Mouse (Mus musculus) layer of hippocampus, postnatal 25 days (tissue): ENCODE measurements at regions not wholly inside any gene's neighbourhood (a gene's known extent, or its start where the extent isn't known, plus 50 kb on each side); places are given as distances from the start of the nearest gene placed in this dataset.

ENCODE experiments used
- DNase-seq, 2 experiments: peaks; one replicate each; pipeline ENCODE4 v3.0.0; 2022; ENCODE audit warnings: mixed read lengths in 2 of 2, low spot score in 1 of 2; ENCODE audit errors: extremely low spot score in 1 of 2

DNA sequence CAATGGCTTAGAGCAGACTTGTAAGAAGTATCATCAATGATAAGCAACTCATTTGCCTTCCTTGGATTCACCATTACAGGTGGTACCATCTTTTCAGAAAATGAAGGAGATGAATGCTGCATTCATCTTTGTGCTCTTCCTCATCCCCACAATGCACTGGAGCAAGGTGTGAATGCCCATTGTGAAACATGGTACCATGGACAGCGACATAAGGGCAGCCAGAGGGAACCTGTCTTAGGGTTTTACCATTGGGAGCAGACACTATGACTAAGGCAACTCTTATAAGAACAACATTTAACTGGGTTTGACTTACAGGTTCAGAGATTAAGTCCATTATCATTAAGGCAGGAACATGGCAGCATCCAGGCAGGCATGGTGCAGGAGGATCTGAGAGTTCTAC is 60.1 kb upstream of the Kcnj6 start:
- DNase-seq, result no peak

DNA sequence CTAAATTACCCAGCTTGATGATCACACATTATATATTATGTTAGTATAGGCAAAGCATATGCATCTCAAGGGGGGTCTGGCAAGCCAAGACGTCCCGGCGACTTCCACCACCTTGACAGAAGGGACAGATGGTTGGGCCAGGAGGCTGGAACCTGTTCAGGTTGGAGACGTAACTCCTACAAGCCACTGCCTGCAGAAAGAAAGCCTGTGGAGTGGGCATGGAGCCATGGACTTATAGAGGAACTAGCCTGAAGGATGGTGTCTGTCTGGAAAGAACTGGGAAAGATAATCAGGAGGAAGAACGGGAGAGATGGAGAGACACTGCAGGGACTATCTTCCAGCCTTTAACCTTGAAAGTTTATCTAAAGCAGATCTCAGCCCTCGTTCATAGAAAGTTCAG is 66.9 kb upstream of the Kcnj6 start:
- no peak for DNase-seq

DNA sequence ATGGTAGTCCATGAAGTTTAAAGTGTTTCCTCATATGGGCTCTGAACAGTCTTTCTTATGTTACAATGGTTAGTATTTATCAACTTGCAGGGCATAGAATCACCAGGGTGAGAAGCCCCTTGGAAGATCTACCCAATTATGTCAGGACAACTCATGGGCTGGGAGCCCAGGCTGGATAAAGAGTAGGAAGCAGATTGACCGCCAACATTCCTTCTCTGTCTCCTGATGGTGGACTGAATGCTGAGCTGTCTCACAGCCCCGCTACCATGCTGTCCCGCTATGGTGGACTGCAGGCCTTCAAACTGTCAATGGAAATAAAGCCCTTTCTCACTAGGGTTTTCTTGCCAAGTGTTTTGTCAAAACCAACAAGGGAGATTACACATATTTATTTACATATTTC is 69.2 kb upstream of the Kcnj6 start:
- no peak for DNase-seq

DNA sequence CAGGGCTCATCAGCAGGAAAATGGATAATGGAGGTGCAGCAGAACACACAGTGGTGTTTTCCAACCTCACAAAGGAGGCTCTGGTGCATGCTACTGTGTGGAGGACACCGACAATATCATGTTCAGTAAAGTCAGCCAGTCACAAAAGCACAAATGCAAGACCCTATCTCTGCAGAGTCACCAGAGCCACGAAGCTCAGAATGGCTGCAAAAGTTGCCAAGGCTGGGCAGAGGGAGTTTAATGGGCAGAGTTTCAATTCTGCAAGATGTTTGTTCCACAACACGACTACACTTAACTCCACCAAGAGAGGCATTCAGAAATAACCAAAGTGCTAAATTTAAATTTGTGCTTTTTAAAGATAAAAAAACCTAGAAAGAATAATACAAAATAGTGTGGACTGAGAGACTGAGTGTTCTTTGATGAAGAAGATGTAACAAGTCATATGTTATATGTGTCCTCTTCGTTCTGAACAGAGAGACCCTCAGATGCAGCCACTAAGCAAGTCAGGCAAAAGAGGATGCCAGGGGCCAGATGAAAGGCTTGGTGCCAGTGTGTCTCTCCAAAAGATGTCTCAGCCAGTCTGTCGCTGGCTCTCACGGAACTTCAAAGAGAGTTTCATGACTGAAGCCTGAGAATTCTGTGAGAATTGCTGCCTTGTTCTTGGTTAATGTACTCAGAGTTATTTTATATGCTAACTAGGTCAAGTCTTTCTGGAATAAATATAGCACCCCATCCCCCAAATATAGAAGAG is 95.1 kb upstream of the Kcnj6 start:
- DNase-seq, result no peak

DNA sequence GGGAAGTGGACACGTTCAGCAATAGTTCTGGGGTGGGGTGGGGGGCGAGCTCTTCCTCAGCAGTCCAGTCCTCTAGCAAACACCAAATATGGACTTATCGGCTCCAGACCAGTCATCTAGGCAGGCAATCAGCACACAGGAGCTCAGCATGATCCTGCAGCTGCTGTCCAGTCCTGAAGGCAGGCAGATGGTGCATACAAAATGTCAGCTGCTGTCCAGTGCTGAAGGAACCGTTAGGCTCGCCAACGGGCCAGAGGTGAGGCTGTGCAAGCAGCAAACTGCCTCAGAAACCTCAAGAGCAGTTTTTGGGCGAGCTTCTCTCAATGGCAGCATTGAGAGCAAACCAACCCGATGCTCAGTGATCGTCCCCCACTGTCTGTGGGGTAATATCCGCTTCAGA is 96.3 kb upstream of the Kcnj6 start:
- DNase-seq, result no peak

DNA sequence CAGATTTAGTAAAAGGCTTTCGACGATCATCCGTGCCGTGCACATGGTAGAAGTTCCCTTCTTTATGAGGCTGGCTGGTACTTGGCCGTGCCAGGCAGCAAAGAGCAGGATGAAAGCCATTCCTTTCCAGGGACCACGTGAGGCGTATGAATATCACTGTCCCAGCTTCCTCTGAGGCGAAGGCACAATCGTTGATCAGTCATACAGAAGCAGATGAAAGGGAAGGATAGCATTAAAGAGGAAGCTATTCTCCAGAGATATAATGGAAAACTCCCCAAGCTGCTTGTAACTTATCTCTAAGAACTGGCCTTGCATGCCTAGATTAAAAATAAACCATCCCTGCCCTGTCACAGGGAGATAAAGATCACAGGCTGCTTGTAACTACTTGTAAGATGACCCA is 103.5 kb upstream of the Kcnj6 start:
- no peak for DNase-seq

DNA sequence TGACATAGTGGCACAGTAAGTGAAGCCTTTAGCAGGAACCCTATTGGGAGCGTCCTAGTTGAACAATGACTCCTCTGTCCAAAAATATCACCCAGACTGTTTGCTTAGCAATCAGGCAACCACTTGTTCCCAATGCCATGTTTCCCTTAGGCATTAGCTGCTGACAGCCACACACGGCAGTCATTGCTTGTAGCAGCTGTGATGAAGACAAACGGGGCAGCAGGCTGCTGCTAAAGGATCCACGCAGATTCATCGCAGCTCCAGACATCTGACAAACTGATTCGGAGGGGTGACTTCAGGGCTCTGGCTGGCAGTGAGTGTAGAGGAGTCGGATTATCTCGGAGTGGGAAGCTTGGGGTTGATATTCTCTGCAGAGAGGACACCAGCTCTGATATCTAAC is 120.0 kb upstream of the Kcnj6 start:
- peak in 1 of 2 experiments; percentile 13 for DNase-seq

DNA sequence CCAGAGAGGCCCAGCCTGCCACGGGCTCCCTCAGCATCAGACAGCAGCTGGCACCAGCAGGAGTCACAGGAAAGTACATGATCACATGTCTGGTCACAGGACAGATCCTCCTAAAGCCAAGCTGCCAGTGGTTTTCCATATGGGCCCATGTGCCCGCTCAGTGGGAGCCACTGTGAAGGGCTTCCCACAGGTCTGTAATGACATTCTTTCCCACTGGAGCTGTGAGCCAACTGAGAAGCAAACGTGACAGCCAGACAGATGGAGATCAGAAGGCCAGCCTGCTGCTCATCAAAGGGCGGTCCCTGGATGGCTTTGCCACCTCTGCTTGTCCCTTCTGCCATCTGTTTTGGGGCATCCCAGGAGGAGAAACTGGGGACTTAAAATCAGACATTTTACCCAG is 121.8 kb upstream of the Kcnj6 start:
- no peak for DNase-seq

DNA sequence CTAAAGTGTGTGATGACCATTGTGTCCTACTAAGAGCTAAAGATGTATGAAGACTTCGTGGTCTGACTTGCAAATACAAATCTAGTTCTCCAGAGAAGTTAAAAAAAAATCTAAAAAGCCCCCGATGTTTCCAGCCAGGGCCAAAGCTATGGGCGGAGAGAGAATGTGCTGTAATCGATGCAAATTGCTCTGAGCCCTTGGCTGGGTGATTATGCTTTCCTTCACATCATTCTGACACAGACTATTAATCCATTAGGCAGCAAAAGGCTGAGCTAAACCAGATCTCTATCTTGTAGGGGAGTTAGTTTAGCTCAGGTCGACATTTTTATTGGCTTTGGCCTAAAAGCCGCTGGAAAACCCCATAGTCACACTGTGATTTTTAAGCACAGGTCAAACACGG is 124.5 kb upstream of the Kcnj6 start:
- DNase-seq, result no peak

DNA sequence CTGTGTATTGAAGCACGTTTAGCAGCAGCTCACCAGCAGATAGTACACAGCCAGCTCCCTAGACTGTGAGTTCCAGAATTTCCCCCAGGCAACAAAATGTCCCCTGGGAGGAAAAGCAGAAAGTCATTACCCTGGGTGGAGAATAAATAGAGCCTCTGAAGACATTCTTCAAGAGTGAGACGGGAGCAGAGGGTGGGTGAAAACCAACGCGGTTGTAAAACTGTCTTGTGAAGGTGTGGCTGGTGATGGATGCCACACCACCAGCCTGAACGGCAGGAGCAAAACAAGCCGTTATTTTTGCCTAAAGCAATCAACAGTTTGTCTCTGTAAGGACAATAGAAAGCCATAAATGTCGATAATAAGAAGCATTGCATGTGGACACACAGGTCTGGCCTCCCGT is 129.7 kb upstream of the Kcnj15 start:
- DNase-seq, result no peak

DNA sequence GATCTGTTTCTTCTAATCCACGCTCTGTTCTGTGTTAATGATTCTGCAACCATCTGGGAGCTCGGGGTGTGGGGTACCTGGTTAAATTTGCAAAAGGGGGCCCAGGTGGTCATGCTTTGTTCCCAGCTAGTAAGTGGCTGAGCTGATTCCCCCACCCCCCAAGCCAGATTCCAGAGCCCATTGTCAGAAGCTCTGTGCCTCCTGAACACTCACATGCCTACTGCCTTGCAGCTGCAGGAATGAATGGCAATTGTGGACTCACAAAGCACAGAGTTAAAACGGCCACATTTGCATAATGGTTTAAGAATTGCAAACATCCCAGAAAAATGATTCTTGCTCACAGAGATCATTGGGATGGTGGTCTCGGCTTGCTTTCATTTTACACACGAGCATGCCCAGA is 125.5 kb upstream of the Kcnj15 start:
- no peak for DNase-seq

DNA sequence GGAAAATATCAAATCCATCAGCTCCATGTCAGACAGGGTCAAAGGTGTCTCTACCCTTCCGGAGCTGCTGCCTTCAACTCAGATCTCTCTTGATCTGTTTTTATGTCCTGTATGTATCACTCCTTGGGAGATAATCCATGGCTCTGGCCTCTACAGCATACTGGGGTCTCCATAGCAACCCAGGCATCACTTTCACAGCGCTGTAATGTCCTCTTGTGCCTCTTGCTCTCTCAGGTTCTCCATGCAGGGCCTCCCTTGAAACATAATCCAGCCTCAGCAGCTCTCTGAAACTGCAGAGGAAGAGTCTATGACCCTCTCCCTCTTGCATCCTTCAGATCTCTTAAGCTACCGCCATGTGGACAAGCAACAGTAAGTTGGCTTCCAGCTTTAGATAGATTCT is 118.5 kb upstream of the Kcnj15 start:
- DNase-seq, result no peak

DNA sequence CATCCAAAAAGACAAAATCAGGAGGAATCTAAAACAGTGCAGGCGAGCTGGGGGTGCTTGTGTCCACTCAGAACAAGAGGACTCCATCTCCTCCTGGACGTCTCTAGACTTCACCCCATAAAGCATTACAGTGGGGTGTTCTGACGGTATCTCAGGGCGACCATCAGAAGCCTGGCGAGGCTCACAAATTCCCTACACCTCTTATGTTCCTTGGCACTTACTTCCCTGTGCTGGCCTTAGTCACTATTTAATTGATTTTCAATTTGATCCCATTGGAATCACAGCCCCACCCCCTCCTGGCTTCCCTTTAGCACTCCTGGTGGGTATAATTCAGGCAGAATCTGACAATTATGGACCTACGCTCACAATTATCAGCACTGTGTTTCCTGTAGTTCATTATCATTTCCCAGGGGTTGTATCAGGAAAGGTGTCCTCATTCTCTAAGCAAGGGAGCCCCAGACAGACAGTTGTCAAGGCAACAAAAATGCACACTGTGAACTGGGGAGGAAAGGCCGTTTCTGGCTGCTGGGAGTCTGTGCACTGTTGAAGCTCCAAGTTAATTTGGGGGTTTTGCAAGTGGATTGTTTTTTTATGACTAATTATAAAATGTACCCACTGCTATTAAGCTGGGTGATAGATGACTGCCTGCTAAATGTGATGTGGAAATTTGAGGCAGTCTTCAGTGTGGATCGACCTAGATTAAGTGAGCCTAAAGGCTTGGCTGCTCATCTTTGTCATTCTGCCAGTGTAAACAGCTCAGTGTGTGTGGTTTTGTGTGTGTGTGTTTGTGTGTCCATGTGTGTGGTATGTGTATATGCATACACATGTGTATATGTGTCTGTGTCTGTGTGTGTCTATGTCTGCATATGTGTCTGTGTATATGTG is 115.6 kb upstream of the Kcnj15 start:
- DNase-seq, result no peak

DNA sequence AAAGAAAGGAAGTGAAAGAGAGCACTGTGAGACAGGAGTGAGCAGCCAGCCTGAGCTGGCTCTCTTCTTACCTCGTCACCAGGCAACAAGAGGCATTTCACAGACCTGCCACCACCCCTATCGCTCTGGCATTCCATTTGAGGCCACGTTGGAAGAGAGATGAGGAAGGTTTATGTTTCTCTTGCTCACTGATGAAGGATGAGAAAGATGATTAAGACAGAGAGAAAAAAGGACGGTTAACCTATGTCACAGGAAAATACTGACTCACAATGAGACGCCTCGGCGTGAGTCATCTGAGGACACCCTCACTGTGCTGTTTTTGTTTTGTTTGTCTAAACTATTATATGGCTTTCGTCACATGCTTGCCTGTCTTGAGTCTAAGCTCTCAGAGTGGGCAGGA is 106.9 kb upstream of the Kcnj15 start:
- DNase-seq, result no peak

DNA sequence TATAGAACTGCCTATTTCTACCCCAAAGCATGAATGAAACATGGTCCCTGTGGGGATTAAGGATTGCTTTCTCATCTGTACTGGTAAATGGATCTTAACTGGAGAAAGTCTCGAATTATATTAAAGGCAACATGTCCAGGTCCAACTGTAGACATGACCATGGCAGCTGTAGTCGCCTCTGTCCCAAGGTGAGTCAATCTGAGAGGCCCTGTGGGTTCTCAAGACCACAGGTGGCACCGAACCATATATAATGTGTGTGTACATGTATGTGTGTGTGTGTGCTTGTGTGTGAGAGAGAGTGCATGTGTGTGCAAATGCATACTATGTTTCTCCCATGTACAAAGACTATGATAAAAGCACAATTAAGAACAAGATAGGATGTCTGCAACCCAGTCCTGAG is 105.9 kb upstream of the Kcnj15 start:
- DNase-seq, result no peak

DNA sequence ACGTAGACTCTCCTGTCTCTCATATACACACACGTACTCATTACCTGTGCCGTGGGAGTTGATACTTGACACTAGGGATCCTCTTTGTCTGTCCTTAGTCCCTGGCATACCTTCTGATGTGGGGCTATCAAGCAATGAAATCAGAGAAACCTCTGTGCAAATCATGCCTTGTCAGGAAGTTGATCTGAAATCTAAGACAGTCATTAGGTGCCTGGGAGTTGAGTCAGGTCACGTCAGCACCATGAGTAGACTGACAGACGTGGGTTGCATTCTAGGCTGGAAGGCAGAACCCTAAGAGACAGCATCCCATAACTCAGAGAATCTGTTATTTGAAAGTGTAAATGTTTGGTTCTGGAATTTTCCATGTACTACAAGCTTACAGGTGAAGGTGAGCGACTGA is 105.4 kb upstream of the Kcnj15 start:
- DNase-seq, result no peak

DNA sequence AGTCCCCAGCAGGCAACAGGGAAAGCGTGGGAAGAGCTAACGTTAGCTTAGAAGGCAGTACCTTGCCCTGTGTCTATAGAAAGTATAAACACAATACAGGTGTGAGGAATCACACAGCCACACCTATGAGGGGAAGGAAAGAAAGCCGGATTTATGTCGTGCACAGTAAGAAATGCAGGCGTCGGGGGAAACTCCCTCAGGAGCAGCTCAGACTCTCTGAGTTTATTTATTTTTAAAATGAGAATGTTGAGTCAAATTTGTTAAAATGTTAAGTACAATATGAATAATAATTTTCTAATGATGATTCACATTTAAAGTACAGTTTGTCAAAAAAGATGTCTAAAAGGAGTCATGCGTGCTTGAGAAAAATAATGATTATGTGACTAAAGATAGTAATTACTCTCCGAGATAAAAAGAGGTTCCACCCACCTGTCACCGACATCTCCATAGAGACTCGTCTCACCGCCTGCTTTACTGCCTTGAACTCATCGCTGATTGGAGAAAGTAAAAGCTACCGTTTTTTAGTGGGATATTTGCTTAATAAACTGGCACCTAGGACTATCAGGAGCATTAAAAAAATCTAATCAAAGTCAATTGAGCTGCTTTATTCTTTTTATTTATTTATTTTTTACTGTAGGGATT is 104.5 kb upstream of the Kcnj15 start:
- DNase-seq, result no peak

DNA sequence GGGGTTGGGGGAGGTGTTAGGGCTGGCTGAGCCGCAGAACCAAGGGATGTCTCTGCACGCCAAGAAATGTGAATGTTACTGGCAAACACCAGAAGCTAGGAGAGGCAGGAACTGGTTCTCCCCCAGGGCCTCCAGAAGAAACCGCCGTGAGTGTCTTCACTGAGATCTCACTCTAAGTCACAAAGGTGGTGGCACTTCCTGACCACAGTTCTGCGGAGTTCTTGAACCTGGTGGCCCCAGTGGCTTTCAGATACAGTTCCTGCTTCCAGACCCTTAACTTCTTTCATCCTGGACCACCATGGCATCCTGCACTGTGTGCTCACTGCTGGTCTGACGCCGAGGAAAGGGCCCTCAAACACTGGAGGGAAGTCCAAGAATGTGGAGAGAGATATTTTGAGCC is 89.0 kb upstream of the Kcnj15 start:
- DNase-seq, result no peak

DNA sequence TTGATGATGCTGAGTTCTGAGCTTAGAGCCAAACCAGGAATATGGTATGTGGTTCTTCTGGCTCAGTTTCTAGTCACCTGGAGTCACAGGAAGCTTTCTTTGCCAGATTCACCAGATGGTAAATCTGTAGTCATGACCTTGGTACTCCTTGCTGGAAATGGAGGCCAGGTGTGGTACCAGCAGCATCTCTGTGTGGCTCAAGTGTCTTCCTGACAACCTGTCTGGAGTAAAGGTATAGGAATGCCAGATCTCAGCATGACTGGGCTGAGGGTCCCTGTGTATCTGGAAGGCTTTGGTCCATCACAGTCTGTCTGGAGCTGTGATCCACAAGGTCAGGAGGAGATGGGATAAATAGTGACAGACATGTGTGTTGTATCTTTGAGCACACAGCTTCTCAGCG is 88.0 kb upstream of the Kcnj15 start:
- no peak for DNase-seq

DNA sequence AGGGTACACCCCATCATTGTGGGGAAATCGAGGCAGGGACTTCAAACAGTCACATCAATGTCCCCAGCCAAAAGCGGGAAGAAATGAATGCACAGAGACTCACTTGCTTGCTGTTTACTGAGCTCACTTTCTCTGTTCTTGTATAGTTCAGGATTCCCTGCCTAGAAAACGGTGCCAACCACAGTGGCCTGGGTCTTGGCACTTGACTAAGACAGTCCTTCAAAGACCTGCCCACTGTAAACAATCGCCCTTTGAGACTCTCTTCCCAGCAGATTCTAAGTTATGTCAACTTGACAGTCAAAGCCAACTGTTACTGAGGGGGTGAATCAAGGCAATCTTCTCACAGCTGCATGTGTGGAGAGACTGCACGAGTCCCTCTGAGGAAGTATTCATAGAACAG is 76.8 kb upstream of the Kcnj15 start:
- DNase-seq, result no peak

DNA sequence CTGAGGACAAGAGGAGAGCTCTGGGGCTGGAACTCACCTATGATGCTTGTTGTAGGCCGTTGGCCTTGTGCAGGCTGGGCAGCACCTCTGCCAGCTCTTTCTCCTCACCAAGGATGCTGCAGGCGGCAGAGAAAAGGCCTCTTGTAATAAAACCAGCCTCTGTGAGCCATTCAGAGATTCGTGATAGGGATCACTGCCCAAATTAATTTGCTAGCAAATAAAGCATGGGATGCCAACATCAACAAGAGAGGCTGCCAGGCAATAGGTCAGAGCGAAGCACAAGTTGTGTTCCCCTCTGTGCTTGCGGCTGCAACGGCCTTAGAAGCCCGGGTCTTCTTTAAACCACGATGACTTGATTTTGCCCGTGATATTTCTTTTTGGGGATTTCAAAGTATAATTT is 72.0 kb upstream of the Kcnj15 start:
- no peak for DNase-seq

DNA sequence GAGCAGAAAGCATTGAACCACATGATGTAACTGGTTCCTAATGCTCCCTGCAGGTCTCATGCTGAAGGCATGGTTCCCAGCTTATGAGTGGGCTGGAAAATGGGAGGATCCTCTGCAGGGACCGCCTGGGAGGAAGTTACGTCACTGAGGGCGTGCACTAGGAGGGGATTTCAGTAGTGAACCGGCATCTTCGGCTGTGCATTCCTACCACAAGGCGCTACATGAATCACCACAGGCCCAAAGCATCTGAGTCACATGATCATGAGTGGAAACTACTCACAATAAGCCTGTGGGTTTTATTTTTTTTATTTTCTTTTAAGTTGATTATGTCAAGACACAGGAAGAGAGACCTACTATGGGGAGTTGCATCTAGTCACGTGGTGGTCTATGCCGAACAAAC is 68.2 kb upstream of the Kcnj15 start:
- no peak for DNase-seq
